ENCODE assay signal across 21 mouse cellular contexts in genomic region chr2:24739701-24740100, GRCm38 (mm10). TPM values are rescaled to one million over a fixed set of nuclear protein-coding genes. Genes with fewer than 3 reads are reported as not detected.
DNase-seq lines count a peak whose midpoint lies in the region; ATAC-seq lines count a peak whose summit lies in the region.
"Had no signal": no experiment of that assay in that cellular context is flagged by ENCODE, and none has a peak within 500 bp of the region (broad histone marks: within the 10 kb centered on the region; RNA-seq: fewer than 3 reads in every experiment).

No protein-coding gene starts in this region.

- DNase-seq in frontal cortex, postnatal 14 days (ENCODE audit: low spot score in 2 of 2) = no peak
- peak; percentile 36 to 68 for DNase-seq in left cerebral cortex, postnatal 14 days (ENCODE audit: low spot score in 2 of 2)
- no peak for DNase-seq in left cerebral cortex, adult 11 months (ENCODE audit: low spot score)
- DNase-seq in right cerebral cortex, adult 18-20 months = peak; percentile 43
- DNase-seq in right cerebral cortex, postnatal 10 days (ENCODE audit: low spot score in 2 of 2) = no peak
- DNase-seq: adrenal gland, adult 8-10 months; adrenal gland, postnatal 25 days; cerebellum, adult 18-20 months; cerebellum, adult 9-10 months; cerebellum, postnatal 14 days; forebrain, postnatal 0 days; gastrocnemius, postnatal 10 days; gastrocnemius, postnatal 36 days; heart, adult 2 months; heart, postnatal 14 days; heart, postnatal 4 days had no signal

- intact Hi-C loops in left cerebral cortex, postnatal 14 days (cut with DNase I) = no loop called here

- peak; percentile 86 for ATAC-seq in frontal cortex, adult (ENCODE audit: low TSS enrichment)
- ATAC-seq: activated CD4-positive, CD25-positive, alpha-beta regulatory T cell, adult 4 months; forebrain, embryonic 14.5 days; forebrain, postnatal 0 days; hindbrain, postnatal 0 days had no signal

RNA-seq across cellular contexts. Expression of gene Cacna1b, which starts 23.3 kb away (rescaled TPM):
- total RNA-seq in left cerebral cortex, postnatal 14 days (2021) = 100 to 1,000 TPM; 108 to 125 TPM
- total RNA-seq: gastrocnemius, adult 18-20 months had no signal

Comparison
In these comparisons a context has a peak if more than half of its experiments do, and no peak if none do; other contexts are left out.
1. DNase-seq: peak in left cerebral cortex, postnatal 14 days (2 of 2) and right cerebral cortex, adult 18-20 months (single experiment); none in frontal cortex, postnatal 14 days (0 of 2), left cerebral cortex, adult 11 months (single experiment) and right cerebral cortex, postnatal 10 days (0 of 2).